Mouse (Mus musculus): ENCODE results near the gene Dlx3.

The Dlx3 gene

DNA sequence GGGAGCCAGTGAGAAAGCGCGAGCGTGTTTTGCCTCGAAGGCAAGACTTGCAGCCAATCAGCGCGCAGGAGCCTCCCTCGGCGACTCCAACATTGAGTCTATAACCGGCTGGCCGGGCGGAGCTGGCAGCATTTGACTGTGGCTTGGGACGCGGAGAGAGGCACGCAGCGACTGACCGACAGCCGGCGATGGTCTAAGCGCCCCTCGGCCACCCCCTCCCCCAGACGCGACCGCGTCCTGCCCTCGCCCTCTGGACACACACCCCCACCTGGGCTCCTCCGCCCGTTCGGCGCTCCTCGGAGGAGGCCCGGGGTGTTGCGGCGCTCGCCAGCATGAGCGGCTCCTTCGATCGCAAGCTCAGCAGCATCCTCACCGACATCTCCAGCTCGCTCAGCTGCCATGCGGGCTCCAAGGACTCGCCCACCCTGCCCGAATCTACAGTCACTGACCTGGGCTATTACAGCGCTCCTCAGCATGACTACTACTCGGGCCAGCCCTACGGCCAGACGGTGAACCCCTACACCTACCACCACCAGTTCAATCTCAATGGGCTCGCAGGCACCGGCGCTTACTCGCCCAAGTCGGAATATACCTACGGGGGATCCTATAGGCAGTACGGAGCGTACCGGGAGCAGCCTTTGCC lies at the start of gene Dlx3:
TSS of gene Dlx3 (plus strand) at position 130 of the 643 bp plus-strand sequence.
- DNase-seq, result peak; percentile 51 to 52

DNA sequence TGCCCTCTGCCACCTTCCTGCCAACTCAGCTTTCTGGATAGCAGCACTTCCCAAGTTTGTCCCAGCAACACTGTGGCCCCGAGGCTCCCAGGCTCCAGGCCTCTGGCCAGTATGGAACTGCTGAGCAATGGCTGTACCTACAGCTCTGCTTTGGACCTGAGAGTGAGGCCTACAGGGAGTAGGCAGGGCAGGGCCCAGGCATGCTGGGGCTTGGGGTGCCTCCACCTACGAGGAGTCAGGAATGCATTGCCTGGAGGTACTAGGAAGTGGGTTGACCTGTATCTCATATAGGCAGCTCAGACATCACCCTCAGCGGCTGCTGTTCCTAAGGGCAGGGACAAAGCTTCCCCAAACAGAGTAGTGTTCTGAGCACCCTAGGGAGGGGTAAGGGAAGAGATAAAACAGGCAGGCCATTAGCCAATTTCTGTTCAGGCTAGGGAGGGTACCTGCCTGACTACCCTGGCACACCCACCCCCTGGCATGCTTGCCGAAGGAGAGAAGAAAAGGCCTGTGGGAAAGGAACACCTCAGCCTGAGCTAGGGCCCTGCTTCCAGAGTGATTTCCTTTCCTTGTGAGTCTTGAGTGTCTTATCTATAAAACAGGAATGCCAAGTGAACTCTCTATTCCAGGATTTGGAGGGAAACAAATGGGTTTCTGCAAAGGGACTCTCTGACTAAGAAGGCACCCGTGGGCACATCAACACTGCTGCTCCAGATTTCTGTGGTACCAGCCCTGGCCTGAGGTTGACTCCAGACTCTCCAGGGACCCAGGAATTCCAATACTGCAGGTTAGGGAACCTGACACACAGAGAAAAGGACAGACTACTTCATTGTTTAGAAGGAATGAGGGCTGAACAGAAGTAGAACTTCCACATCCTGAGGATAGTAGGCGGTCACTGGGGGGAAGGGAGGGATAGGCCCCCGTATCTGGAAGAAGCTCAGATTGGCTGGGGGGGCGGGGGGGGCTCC lies 49.5 kb upstream of the Dlx3 start:
- DNase-seq, result peak in 1 of 2 experiments; percentile 49

DNA sequence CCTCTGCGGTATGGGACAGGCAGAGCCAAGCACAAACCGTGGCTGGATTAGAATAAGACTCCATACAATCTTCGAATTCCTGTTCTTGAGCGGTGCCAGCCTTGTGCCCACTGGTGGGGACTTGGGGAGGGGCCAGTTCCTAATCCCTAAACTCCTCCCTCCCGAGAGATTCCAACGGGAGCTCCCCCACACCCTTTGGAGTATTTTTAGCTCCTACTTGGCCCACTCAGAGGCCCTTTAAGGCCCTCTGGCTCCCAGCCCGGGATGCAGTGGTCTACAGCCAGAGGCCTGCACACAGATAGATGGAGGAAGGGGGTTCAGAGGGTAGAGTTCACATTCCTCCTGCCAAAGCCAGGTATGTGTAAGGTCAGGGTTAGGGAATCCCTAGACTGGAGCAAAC lies 48.7 kb upstream of the Dlx3 start:
- DNase-seq, result peak; percentile 72 to 85

DNA sequence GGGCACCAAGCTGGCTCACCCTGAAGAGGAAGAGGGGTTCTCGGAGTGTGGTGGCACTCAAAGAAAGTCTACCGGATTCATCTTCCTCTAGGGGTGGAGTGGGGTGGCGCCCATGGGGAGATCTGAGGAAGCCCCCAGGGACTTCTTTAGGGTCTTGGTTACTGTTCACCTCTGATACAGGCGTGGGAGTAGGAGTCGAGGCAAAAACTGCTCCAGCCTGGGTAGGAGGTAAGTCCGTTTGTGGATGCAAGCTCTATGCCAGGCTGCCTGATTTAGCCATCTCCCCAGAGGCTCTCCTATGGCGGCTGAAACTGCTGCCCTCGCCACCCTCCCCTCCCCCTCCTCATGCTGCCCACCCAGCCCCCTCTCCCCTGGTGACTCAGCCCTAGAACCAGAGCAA lies 47.8 kb upstream of the Dlx3 start:
- DNase-seq, result no peak

DNA sequence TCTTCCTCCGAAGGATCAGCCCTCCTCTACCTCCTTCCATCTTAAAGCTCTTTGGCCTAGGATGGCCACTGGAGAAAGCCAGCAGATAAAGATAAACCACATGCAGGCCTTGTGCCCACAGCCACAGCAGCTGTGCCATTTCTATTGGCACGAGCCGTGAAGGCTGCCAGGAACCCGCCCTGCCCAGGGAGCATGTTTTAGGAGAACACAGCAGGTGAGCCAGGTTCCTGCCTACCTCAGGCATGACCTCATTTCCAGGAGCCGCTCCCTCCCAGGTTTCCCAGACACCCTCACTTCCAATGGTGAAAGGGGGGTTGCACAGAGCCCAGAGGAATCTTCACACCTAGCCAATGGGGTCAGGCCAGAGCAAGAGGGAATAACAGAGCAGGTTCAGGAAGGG lies 47.1 kb upstream of the Dlx3 start:
- DNase-seq, result peak; percentile 55 to 80

DNA sequence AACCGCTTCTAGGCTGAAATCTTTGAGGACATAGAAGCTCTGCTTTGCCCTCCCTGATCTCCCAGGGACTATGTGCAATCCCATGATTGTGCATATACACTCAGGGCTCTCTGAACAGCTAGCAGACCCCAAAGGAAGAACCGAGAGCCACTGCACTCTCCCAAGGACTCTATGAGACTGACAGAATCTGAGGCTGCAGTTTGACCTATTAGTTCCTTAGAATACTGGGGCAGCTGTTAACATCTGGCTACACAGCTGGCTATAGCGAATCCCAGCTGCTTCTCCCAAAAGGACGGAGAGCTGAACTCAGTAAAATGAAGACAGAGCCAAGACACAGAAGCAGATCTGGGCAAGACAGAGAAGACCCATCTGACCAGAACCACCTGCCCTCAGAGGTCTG lies 46.1 kb upstream of the Dlx3 start:
- DNase-seq, result no peak

DNA sequence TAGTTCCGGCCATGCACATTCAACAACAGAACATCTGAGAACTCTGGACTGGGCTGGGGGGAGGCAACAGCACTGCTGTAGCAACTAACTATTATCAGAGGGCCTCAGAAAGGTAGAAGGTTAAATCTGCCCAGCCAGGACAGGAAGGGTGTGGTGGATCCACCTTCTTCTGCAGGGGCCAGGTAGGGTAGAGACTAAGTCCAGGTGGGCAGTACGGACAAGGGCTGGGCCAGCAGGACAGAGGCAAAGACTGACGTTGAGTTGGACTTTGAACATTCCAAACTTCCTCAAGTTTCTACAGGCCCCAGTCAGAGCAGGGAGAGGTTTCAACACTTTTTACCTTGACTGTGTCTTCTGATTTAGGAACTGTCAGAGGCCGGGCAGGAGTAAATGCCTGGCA lies 45.2 kb upstream of the Dlx3 start:
- no peak for DNase-seq

DNA sequence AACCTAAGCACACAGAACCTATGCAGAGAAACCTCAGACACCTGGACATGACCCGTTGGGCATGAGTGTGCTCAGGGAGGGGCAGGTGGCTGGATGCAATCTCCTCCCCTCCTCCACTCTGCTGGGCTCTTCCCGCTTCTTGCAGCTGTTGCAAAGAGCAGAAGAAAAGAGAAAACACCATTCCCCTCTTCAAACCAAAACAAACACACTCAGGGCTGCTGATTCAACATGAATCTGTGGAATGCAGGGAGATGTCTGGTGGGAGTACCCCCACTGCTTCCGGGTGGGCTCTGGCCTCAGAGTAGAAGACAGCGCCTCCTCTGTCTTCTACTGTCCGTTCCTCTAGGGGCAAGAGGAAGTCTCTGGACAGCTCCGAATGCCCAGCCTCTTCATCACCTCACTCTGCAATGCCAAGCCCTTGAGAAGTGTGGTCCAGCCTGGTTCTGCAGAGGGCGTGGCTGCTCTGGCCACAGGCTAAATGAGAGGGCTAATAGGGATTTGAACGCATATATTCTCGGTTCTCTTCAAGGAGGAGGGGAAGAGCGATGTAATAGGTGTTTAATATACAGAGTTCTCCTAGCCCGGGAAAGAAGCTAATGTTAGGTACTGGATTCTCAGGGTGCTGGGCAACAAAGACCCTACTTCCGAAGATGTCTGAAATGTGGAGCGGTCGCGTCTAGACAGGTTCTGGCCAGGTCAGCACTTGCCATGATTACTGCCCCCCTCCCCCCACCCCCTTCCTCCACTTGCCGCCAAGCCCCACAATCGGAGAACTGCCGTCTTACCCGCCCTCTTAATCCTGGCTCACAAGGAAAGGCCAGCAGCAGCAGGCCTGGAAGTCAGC lies 44.5 kb upstream of the Dlx3 start:
- peak; percentile 48 to 64 for DNase-seq

DNA sequence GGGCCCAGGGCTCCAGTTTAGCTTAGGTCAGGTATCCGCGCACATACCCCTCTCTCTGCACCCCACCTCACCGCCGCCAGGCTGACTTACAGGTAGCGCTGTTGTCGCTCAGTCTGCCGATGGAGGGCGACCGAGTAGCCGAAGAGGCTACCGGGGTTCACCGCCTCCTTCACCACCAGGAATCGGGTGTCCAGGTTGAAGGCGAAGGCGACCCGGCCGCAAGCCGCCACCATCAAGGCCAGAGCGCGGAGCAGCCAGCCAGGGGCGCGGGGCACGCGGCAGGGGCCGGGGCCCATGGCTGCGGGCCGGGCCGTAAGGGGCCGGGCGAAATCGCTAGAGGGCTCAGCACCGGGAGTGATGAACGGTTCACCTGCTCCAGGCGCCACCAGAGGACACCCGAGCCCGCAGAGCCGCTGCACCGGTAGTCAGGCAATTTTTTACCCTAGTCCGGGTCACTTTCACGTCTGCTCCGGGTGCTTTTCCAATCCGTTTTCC lies 43.8 kb upstream of the Dlx3 start:
- DNase-seq, result peak; percentile 70 to 71

DNA sequence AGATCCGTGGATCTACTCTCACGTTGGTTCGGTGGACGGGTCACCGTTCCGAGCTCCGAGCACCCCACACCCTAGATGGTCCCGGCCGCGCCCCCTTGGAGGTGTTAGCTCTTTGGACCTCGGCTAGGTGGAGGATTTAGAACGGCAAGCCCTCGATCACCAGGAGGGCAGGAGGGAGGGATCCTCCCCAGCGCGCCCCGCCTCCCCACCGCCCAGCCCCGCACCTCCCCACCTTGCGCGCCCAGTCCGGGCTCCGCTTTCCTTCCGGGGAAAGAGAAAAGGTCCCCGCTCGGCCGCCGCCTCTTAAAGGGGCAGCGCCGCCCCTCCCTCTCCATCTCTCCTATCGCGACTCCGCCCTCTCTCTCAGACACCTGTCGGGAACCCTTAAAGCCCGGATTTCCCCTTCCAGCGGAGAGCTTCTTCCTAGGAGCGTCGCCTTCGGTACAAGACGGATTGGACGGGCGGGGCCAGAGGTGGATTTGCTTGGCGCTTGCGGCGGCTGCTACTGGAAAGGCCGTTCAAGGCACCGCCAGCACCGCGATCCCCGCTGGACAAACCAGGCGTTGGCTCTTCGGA lies 43.3 kb upstream of the Dlx3 start, which contains the start of gene Itga3:
TSS of gene Itga3 (minus strand) at position 266 of the 576 bp plus-strand sequence.
- peak; percentile 83 to 91 for DNase-seq

DNA sequence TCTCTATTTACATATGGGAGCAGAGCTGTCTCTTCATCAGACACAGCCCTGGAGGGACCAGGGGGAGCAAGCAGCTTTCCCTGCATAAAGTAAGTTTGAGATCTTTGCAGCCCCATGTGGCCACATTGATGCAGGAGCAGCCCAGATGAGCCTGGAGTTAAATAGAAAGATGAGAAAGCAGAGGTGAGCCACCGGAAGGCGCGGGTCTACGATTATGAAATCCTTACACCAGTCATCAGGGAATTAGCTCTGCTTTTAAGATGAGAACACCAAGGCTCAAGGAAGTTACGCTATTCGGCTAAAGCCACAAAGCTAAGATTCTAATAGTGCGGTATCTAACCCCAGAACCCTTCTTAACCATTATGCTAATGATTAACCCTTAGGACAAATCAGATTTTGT lies 42.0 kb upstream of the Dlx3 start:
- DNase-seq, result no peak

DNA sequence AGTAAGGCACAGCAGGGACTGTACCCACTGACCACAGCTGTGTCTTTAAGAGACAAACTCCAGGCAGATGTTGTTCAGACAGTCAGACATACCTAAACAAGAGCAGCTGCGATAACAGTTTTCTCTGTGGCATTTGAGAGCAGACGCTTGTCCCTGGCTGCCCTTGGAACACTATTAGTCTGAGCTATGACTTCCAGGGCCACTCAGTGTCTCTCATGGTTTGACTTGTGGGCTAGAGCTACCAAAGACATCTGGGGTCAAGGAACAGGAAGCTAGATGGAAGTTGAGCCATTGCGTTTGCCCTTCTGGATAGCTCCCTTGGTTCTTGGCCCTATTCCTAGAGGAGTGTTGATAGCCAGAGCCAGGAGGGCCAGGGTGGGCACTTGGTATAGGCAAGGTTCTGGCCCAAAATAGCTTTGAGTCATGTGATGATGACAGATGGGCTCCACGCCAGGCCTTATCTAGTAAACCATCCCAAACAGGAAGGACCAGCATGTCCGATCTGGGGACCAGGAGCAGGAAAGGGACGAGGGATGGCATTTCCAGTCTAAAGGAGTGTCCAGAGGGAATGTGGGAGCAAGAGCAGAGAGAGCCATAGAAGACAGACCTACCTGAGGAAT lies 40.6 kb upstream of the Dlx3 start:
- peak; percentile 80 to 91 for DNase-seq

DNA sequence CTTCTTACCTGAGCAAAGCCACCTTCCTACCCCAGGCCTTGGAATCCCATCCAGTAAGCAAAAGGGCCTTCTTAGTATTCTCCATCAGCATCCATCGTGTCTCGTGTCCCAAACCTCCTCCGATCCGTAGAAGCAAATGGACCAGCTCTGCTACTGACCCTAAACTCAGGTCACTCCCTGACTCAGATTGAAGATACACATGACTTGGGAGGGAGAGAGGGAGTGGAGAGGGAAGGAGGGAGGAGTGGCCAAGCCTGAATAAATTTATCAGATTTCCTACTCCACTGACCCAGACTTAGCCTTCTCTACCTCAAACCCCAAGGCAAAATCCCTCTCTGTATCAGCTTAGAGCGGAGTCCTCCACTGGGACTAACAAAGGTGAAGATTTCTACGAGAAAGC lies 39.1 kb upstream of the Dlx3 start:
- DNase-seq, result no peak

DNA sequence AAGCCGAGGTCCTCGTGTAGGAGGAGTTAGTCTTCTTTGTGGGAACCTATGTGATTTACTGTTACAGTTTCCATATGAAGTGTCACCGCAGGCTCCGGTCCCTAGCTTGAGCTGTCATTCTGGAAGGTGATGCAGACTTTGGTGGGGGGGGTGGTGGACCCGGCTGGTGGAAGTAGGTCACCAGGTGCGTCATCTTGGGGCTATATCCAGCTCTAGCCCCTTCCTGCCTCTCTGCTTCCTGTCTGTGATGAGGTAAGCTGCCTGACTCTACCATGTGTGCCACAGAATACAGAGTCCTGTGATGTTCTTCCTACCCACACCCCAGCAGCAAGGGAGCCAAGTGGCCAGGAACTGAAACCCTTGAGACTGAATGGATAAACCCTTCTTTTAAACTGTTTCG lies 37.0 kb upstream of the Dlx3 start:
- DNase-seq, result no peak

DNA sequence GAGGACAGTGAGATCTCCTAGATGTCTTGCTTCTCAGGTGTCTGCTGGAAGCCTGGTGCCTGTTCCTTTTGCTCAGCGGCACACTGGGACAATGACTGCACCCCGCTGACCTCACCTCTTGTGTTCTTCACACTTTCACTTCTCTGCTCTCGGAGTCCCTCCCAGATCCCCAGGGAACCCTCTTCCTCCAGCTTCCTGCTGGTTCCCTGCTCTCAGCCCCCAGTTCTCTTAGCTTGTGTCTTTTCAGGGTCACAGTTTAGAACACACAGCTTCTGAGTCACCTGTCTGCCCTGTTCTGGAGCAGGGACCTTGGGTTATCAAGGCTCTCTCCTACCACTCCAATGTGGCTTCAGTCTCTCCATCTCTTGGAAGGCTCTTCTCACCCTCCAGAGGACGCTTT lies 35.7 kb upstream of the Dlx3 start:
- DNase-seq, result no peak

DNA sequence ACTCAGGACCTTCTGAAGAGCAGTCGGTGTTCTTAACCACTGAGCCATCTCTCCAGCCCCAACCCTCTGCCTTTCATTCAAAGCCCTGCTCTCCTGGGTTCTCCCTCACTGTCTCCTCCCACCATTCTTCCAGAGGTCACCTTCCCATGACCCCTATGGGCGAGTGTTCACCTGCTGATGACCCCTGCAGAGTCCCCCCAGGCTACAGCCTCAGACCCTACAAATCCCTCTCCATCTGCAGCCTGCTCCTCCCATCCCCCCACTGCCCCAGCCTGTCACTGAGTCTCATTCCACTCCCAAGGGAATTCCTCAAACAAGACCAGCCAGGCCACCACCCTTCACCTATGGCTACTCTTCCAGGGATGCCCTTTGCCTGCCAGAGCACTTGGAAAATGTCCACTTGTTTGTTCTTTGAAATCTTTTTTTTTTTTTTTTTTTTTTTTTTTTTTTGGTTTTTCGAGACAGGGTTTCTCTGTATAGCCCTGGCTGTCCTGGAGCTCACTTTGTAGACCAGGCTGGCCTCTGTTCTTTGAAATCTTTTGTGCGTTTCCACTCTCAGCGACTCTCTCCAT lies 35.0 kb upstream of the Dlx3 start:
- DNase-seq, result no peak

DNA sequence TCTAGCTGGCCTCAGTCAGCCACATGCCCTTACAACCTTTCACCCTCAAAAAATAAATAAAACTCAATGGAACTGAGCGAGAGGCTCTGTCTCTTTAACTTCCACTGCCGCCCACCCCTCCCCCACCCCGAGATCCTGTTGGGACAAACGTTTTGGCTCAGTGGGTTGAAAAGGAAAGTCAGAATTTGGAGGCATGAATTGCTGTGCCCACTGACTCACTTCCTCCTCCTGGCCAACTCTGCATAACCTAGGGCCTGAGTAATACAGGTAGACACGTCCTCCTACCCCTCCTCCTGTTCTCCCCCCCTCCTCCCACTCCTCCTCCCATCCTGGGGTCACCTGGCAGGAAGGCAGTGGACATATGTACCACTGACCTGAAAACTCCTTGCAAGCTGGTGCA lies 34.2 kb upstream of the Dlx3 start:
- no peak for DNase-seq

DNA sequence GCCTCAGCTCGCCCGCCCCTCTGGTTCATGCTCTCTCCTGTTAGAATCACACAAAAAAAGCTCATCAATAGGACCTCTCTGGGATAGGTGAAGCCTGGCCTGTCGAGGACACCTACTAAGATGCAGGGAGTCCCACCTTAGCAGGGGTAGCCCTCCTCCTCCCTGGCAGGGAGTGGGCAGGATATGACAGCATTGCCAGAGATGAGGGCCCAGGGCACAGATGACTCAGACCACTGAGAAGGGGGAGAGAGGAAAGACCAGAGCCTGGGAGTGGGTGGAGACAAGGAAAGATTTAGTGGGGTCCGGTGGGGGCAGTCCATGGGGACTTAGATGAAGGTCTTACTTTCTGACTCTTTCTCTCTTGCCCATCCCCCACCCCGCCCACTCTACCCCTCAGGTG lies 33.7 kb upstream of the Dlx3 start:
- DNase-seq, result no peak

DNA sequence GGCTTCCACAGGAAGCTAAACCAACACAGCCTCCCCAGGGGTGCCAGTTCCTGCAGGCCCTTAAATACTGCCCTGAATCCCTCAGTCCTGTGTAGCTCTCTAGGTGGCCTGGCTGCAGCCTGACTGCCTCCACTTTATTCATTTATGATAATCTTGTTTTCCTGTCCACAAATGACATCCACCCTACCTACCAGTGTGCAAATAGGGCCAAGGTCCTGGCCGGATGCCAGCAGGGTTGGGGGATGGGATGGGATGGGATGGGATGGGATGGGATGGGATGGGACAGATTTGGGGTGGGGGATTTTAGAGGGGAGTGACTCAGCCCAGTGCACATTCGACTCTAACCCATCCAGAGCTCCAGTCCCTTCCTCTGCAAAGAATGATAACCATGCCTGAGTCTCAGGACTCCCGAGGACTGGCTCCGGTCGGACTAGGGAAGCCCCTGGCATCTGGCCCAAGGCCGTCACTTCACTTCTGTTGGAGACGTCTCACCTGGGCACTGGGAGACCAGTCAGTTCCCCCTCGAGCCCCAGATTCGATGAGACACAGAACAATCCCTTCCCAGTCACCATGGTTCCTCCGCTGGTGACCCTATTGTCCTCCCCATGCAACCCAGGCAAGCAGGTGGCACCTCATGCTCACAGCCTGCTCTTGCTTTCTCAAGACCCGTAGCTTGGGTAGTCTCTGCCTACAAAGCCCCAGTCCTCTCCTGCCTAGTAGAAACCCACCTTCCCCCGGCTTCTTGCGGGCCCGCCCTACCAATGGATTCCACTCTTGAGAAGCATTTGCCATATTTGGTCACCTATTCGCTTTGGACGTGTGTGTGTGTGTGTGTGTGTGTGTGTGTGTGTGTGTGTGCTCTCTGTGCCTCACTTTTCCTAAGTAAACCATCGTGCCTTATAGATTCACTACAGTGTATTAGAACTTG lies 32.4 kb upstream of the Dlx3 start:
- no peak for DNase-seq

DNA sequence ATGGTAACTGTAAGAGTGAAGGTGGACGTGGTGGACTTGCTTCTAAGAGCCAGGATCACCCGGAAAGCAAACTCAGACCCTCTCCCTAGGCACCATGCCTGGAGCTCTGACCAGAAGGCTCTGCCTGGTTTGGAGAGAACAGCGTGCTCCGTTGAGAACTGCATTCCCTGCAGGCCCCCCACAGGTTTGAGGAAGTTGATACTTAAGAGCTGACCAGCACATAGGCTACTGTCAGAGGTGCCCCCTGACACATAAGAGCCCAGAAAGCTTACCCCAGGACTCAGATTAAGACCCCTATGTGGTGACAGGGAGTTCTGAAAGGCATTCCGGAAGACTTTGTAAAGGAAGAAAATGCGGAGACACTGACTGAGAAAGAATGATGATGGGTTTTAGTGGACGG lies 31.6 kb upstream of the Dlx3 start:
- no peak for DNase-seq
